Mouse (Mus musculus) embryo, embryonic 10.5 days (tissue): ENCODE results near the gene Serpinb3d.
"Not testable (repeated sequence)": the region's sequence is repeated elsewhere in the genome, so short reads cannot be mapped to it uniquely, and the experiment has no call there.

ENCODE experiments used
- DNase-seq: peaks from one replicate; pipeline ENCODE4 v3.0.0-alpha.2; 2015; ENCODE audit warnings: low spot score

Serpinb3d gene

DNA sequence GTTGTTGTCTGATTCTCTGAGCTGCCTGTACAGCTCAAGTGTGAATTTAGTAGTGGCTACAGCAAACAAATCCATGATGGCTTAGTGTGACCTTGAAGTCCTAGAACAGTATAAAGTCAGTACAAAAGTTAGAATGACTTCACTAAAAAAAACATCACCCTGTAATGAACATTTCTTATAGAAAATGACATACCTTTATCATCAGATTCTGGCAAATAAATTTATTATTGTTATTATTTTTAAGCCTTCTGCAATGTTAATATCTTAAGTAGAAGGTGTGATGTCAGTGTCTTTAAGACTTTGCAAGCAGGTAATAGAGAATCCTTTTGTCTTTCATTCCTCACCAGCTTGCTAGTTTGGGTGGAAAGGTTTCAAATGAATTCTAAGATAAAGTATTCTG is at the start of gene Serpinb3d:
Gene Serpinb3d, minus strand, starts transcription at position 101 of the 400 bp plus-strand sequence.
- no peak for DNase-seq

DNA sequence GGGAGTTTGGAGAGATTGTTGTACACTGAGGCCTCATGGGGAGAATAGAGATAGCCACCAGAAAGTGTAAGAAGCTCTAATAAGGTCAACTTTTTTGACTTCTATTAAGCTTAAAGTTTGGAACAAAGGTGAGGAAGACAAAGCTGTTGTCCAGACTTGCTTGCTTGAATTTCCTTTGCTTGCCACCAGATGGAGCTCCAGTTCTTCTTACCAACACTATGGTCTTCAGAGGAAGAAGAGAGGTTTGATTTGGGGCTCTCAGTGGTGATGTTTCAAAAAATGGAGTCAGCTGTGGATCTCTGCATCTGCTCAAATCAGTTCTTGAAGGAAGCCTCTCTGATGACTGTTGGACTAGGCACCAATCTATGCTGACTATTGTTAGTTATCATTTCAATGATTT is 44.1 kb upstream of the Serpinb3d start:
- not testable (repeated sequence) for DNase-seq

DNA sequence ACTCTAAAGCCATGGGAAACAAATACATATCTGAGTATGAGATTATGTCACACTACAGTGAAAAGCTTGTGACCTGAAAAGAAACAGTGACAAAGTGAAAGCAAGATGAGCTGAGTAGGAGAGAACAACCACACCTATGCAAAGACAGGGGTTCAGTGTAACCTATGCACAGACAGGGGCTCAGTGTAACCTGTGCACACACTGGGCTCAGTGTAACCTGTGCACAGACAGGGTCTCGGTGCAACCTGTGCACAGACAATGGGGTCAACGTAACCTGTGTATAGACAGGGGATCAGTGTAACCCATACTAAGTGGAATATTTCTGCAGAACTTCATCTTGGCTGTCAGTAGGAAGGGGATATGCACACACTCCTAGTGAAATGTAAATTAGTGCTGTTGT is 15.1 kb upstream of the Serpinb3d start:
- no peak for DNase-seq

DNA sequence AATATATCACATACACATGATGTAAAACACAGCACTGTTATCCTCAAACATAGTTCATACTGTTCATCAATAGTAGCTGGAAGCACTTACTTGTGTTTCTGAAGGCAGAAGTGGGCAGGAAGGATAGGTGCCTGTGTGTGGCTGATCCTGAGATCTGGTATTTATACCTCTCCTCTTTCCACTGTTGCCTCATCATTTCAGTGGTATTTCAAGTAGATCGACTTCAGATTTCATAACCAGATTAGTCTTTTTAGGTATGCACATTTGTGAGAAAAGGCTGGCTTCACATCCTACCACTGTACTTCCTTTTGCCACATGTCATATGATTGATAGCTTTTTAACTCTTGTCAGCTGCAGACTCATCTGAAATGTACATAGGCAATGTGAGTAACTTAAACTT is 31.1 kb downstream of the Serpinb3d start, which contains the start of gene Serpinb3a:
Gene Serpinb3a, minus strand, starts transcription at position 101 of the 400 bp plus-strand sequence.
- DNase-seq, result no peak

DNA sequence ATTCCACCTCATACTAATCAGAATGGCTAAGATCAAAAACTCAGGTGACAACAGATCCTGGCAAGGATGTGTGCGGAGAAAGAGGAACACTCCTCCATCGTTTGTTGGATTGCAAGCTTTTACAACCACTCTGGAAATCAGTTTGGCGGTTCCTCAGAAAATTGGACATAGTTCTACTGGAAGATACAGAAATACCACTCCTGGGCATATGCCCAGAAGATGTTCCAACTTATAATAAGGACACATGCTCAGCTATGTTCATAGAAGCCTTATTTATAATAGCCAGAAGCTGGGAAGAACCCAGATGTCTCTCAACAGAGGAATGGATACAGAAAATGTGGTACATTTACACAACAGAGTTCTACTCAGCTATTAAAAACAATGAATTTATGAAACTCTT is 49.1 kb downstream of the Serpinb3d start:
- DNase-seq, result not testable (repeated sequence)
